Mouse (Mus musculus): ENCODE data around the gene Rab17.

Gene Rab17

DNA sequence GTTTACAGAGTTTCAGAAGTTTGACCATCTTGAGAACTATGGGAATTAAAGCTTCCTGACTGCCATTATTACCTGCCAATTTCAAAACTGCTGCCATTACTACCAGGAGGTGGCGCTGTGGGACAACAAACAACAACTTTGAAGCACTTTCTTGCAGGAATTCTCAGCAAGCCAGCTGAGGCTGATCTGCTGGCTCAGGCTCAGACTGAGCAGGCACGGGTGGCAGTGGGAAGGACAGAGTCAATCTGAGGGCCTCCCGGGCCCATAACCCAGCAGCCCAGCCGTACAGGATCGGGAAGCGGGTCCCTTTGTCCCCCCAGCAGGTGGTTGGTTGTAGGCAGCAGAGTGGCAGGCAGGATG is 40.9 kb downstream of the Rab17 start:
- peak; percentile 65 to 81 for DNase-seq (ENCODE audit: low spot score in 2 of 2)

GRCm38 (mm10) chr1:90927929-90928574 is 41.4 kb downstream of the Rab17 start:
- DNase-seq (ENCODE audit: low spot score in 2 of 2) = no peak

GRCm38 (mm10) chr1:90927308-90927707 is 42.2 kb downstream of the Rab17 start:
- no peak for DNase-seq (ENCODE audit: low spot score in 2 of 2)

GRCm38 (mm10) chr1:90926030-90926429 is 43.4 kb downstream of the Rab17 start:
- no peak for DNase-seq (ENCODE audit: low spot score in 2 of 2)

DNA sequence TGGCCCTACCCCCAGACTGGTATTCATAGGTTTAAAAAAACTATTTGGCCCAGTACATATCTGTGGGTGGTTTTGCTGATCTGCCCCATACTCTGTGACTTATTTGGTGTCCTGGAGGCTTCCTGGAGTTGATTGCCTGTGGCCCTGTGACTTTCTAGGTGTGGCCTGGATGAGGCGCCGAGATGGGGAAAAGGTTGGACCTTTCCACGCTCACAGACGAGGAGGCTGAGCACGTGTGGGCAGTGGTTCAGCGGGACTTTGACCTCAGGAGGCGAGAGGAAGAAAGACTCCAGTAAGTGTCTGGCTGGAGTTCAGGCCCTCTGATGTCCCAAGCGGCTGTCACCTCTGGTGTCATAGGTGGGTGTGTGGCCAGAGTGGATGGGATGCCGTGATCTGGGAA is 47.8 kb downstream of the Rab17 start:
- DNase-seq (ENCODE audit: low spot score in 2 of 2) = no peak

DNA sequence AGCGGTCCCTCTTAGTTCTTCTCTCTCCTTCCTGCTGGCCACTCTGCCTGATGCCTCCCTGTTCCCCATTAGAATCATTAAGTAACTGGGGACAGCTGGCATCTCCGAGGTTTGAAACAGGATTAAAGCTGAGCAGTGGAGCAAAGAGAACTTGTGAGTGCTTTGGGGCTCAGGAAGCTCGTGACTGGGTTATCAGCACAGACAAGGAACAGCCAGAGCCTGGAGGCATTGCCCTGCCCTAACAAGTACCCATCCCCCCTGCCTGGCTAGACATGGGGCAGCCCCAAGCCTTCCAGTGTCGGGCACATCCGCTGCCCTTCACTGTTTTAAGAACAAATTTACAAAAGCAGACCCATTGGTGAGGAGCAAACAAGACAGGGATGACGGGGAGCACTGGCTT is 52.0 kb downstream of the Rab17 start:
- DNase-seq (ENCODE audit: low spot score in 2 of 2) = no peak

DNA sequence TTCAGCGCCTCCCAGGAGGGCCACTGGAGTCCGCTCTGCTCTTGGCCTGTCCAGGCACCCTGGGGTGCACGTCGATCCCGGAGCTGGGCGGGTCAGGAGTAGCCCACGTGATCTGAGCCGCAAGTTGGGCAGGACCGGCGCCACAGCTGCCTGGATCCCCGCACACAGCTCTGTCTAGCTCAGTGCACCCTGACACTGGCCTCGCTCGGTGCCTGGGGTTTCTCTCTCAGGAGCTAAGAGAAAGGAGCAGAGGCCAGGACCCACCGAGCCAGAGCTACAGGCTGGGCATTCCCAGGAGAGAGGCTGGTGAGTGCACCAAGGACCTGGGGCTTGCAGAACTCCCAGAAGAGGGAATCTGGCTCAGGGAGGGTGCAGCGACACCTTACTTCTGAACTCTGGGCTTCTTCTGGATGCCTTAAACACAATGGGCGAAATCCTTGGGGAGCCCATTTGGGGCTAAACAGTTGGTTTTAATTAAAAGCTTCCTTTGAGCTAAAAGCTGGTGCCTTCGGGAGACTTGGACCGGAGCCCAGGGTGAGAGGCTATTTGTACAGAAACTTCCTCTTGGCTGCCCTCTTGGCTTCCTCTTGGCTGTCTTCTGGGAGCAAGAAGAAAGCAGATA is 54.4 kb downstream of the Rab17 start, which contains the start of gene Mlph:
Gene Mlph, plus strand, starts transcription at position 138 of the 622 bp plus-strand sequence.
- peak in 1 of 2 experiments; percentile 26 for DNase-seq (ENCODE audit: low spot score in 2 of 2)

GRCm38 (mm10) chr1:90913231-90913630 is 56.2 kb downstream of the Rab17 start:
- DNase-seq (ENCODE audit: low spot score in 2 of 2) = no peak

DNA sequence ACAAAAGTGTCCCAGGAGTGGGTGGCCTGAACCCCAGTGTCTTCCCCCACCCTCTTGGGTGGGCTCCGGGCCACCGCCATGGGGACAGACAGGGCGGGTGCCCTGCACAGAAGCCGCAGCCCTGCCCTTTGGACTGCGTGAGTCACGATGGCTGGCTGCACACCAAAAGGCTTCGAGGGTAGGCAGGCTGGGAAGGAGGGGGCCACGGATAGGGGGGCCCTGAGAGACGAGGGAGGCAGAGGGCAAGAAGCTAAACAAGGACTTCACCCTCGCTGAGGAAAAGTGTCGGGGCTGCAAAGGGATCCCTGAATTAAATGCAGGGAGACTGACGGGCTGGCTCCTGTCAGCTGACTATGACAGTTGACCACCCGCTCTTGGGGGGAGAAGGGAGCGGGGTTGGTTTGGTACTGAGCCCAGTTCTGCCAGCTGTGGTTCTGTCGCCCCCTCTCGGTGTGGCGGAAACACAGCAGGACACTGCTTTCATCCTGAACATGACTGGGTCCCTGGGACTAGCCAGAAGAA is 59.8 kb downstream of the Rab17 start:
- peak in 1 of 2 experiments; percentile 12 for DNase-seq (ENCODE audit: low spot score in 2 of 2)

DNA sequence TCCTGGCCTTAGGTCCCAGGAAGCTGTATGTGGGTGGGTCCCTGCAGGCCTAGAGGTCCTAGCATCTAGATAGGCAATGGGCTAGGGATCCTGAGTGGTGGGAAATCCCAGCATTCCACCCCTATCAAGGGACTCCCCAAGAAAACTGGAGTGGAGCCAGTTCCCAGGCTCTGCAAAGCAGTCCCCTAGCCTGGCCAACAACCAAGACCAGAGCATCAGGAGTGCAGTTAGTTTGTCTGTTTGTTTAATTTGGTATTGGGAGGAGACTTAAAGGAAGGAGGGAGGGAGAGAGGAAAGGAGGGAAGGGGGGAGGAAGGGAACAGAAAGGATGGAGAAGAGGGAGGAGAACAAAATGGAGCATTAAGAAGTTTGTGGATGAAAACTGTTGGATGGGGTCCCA is 60.3 kb downstream of the Rab17 start:
- no peak for DNase-seq (ENCODE audit: low spot score in 2 of 2)
